Mouse (Mus musculus): ENCODE measurements around the gene Litaf. TPM values are rescaled to one million over a fixed set of nuclear protein-coding genes. Genes with fewer than 3 reads are reported as not detected.

Litaf gene
- polyA plus RNA-seq, 1 experiment = 49.6 TPM

DNA sequence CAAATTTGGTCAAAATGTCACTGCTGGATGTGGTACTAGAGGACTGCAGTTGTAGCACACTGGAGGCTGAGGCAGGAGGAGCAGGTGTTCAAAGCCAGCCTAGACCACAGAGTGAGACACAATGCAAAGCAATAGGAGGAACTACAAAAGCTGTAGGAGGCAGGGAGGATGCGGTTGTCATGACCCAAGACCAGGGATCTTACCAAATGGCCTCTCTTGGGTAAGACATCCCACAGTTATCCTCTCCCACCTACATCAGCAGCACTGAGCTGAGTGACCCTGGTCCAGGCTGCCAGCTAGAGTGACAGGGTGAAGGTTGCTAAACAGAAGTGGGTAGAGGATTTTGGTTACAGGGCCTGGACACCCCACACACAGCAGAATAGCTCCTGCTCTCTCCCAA is 138.9 kb downstream of the Litaf start:
- no peak for DNase-seq (ENCODE audit: extremely low spot score in 1 of 2, low spot score in 1 of 2)

DNA sequence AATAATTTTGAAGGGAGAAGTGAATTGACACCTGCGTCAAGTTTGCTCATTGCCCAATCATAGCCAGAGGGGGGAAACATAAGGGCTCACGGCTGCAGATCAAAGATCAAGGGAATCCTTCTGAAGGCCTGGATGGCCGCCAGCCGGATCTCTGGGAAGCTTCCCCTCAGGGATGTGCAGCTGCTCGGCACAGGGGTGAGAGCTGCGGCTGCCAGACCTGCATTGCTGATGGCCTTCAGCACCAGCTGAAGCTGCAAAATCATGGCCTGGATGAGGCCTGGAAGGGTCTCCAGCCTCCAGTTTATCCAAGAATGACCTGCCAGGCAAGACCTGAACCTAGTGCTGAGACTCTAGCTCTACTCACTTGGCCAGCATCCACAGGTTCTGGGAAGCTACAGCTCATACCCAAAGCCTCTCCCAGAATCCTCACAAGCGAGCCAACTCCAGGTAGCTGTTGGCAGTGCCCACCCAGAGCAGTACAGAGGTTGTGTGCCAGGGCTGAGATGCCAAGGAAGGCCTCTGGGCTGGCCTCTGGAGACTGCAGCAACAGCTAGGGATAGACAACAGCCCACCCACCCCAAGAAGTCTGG is 140.3 kb downstream of the Litaf start:
- DNase-seq (ENCODE audit: extremely low spot score in 1 of 2, low spot score in 1 of 2) = no peak

DNA sequence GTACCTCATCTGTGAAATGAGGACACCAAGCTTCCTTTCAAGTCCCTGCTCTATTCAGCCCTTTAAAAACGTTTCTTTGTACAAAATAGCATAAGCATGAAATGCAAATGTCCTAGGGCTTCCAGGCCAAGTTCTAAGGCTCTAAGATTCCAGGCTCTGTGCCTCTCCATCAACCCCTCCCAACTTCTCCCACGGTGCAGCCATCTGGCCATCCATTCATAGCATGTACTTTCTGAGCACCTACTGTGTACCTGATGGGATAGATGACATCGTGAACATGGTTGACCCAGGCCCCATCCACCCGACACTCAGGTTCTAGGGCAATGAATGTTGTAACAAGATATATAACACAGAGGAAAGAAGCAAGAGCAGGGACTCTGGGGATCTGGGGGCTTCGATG is 142.4 kb downstream of the Litaf start:
- DNase-seq (ENCODE audit: extremely low spot score in 1 of 2, low spot score in 1 of 2) = no peak

DNA sequence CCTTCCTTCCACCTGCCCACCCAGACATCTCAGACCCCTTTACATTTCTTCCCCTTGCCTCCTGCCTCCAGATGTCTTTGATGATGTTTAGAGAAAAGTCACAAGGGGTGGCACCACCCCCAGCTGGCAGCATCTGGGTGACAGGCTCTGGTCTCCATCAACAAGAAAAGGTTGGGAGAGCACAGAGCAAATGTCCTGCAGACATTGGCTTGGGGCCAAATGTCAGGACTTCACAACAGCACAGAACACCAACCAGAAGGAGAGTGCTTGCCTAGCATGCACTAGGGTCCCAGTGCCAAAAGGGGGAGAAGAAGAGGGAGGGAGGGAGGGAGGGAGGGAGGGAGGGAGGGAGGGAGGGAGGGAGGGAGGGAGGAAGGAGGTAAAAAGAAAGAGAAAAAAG is 146.1 kb downstream of the Litaf start:
- no peak for DNase-seq (ENCODE audit: extremely low spot score in 1 of 2, low spot score in 1 of 2)

DNA sequence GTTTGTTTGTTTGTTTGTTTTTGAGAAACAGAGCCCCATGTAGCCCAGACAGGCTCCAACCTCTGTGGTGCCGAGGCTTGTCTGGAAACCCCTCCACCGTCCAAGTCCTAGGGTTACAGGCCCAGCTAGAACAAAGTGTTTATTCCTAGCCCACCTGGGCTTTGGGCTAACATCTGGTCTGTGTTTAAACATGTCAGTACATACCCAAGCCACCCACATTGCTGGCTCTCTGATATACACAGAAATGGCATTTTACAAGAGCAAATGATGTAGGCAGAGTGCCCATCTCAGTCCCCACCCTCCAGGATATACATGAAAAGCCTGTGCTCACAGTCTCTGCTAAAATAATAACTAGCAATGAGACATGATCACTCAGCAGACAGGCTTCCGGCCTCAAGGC is 149.7 kb downstream of the Litaf start:
- no peak for DNase-seq (ENCODE audit: extremely low spot score in 1 of 2, low spot score in 1 of 2)

DNA sequence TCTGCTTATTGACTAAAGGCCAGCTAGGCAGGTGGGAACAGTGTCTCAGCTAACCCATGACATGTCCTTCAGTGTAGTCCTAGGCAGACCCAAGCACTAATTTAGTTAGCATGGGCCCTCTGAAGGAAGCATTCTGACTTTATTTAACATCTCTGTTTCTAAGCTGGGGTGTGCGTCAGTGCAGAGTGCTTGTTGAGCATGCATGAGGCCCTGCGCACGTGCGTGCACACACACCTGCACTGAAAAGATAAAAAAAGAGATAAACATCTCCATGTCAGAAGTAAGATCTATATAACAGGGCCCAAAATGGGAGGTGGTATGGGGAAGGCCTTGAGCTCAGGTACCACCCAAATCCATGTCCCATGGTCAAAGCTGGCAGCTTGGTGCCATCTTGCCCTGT is 150.9 kb downstream of the Litaf start:
- no peak for DNase-seq (ENCODE audit: extremely low spot score in 1 of 2, low spot score in 1 of 2)

DNA sequence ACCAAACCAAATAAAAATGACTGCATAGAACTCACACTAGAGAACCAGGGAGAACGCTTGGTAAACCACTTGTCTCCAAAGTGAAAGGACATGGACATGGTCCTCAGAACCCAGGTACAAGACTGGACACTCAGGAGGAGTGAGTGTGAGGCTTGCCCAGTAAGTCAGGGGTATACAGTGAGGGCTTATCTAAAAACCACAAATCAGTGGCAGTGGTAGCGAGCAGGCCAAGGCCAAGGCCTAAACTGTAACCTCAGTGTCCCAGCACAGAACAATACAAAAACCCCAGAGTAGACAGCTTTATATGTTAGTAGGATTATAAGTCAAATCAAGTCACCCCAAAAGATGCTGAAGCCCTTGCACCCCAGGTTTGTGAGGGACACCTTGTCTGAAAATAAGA is 154.9 kb downstream of the Litaf start:
- DNase-seq (ENCODE audit: extremely low spot score in 1 of 2, low spot score in 1 of 2) = no peak

DNA sequence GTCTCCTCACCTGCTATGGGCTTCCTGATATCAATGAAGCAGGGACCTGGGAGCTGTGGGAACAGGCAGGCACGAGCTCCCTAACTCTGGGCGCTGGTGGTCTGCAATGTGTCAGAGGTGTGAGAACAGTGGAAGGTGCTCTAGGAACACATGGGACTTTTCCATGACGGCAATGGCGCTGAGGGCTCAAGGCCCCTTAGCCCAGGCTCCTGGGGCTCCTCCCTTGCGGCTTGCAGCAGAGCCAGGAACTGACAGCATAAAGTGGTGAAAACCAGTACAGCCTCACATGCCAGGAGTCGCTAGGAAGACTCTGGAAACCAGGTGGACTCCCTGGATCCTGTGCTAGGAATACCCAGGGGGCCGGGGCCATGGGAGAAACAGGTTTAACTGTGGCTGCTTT is 155.4 kb downstream of the Litaf start:
- DNase-seq (ENCODE audit: extremely low spot score in 1 of 2, low spot score in 1 of 2) = no peak

Other genes starting within 250 kb of the Litaf start
- 0.16 and 0.19 TPM in 2 replicates for gene Rmi2, start 231.1 kb downstream of the Litaf start, polyA plus RNA-seq (2012; rRNA removed)
- gene Snn, start 5.2 kb downstream of the Litaf start, polyA plus RNA-seq (2012; rRNA removed) = 201 and 227 TPM in 2 replicates
- gene Txndc11, start 68.5 kb upstream of the Litaf start, polyA plus RNA-seq (2012; rRNA removed) = 31.0 and 32.7 TPM in 2 replicates
- 90.4 and 104 TPM in 2 replicates for gene Zc3h7a, start 110.2 kb upstream of the Litaf start, polyA plus RNA-seq (2012; rRNA removed)
- gene Rsl1d1, start 137.2 kb upstream of the Litaf start, polyA plus RNA-seq (2012; rRNA removed) = 41.9 and 45.8 TPM in 2 replicates
- 37.9 and 45.7 TPM in 2 replicates for gene Gspt1, start 188.2 kb upstream of the Litaf start, polyA plus RNA-seq (2012; rRNA removed)
- 1.2 and 1.5 TPM in 2 replicates for gene Tnfrsf17, start 247.7 kb upstream of the Litaf start, polyA plus RNA-seq (2012; rRNA removed)

Measured in frontal cortex, adult 2 months (tissue).